Comparison of ENCODE assay signal across 17 mouse cellular contexts in the genomic region with DNA sequence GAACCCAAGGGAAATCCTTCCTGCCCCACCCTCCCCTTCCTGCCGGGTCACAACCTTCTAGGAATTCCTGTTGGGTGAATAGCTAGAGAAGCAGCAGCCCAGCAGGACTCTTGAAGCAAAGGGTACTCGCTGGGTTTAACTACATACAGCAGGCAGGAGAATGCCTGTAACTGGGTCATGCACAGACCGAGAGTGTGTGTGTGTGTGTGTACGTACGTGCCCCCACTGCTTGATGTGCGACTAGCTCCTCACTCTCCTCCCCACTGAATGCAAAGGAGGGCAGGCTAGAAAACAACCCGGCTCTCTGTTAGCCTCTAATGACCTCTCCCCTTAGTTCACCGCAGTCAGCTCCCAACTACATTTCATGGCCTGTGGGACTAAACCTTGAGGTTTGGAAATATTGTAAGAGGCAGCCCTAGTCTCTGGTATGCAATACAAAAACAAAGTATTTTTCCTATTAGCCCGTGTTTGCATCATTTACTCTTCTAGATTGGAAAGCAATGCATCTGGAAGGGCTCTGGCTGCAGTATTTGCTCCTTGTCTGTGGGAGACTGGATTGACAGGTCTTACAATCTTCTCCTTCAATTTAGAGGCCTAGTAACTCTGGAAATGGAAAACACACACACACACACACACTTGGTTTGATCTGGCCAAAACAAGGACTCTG. TPM values are rescaled to one million over a fixed set of nuclear protein-coding genes. Genes with fewer than 3 reads are reported as not detected.
DNase-seq lines count a peak whose midpoint lies in the region; ATAC-seq and TF ChIP-seq lines count a peak whose summit lies in the region.
"Had no signal": no experiment of that assay in that cellular context is flagged by ENCODE, and none has a peak within 500 bp of the region (broad histone marks: within the 10 kb centered on the region; RNA-seq: fewer than 3 reads in every experiment).

No protein-coding gene starts in this region.

- 51% methylated on average over 9 of the region's 9 CpGs for WGBS in heart, adult 2 months
- 77% methylated on average over 9 of the region's 9 CpGs for WGBS in kidney, postnatal 0 days
- WGBS in kidney, embryonic 14.5 days: 87% methylated on average over 9 of the region's 9 CpGs
- WGBS in embryonic facial prominence, embryonic 10.5 days: 60% methylated on average over 9 of the region's 9 CpGs
- 81% methylated on average over 9 of the region's 9 CpGs for WGBS in limb, embryonic 12.5 days

- peak; percentile 29 for ATAC-seq in kidney, postnatal 0 days (replicated peaks; ENCODE audit: low FRiP score, low read depth)
- no peak for ATAC-seq in kidney, embryonic 14.5 days (ENCODE audit: low FRiP score, low TSS enrichment)
- no peak for ATAC-seq in limb, embryonic 12.5 days (ENCODE audit: insufficient number of reproducible peaks, insufficient read depth, low FRiP score, low TSS enrichment, low read depth)
- ATAC-seq: forebrain, embryonic 13.5 days had no signal

- peak; percentile 78 for TF ChIP-seq POLR2A in heart, adult 2 months (IDR thresholded peaks at IDR 0.05; ENCODE audit: insufficient read depth, low read depth, low read length)

- TF ChIP-seq CTCF in heart, adult 2 months (IDR thresholded peaks at IDR 0.05): no peak
- no peak for TF ChIP-seq CTCF in kidney, postnatal 0 days (IDR thresholded peaks at IDR 0.05; ENCODE audit: low read depth)

- intact Hi-C loops in heart, adult 2 months (cut with DNase I): no loop called here
- intact Hi-C loops in heart, postnatal 14 days (cut with DNase I): no loop called here

- TF ChIP-seq EP300 in heart, adult 2 months (IDR thresholded peaks at IDR 0.05; ENCODE audit: insufficient read depth, low read depth, low read length): peak; percentile 66; the same call in 1 of the 2 replicates

- H3K4me3 ChIP-seq in heart, adult 2 months: no peak overlapping the region
- no peak overlapping the region for H3K4me3 ChIP-seq in kidney, postnatal 0 days (replicated peaks; ENCODE audit: low read depth, low read length)
- no peak overlapping the region for H3K4me3 ChIP-seq in kidney, embryonic 14.5 days (ENCODE audit: low read length)
- H3K4me3 ChIP-seq in embryonic facial prominence, embryonic 10.5 days: no peak overlapping the region
- no peak overlapping the region for H3K4me3 ChIP-seq in limb, embryonic 12.5 days (replicated peaks)
- H3K4me3 ChIP-seq: forebrain, embryonic 13.5 days; kidney, embryonic 15.5 days; layer of hippocampus, adult 2 months; limb, embryonic 13.5 days; midbrain, embryonic 12.5 days had no signal

- H3K36me3 ChIP-seq in heart, adult 2 months (ENCODE audit: control insufficient read depth, insufficient read depth, low read length): peaks cover 32% of the 10 kb centered on the region
- H3K36me3 ChIP-seq in kidney, postnatal 0 days (ENCODE audit: insufficient read depth, low read length): peaks cover 53% of the 10 kb centered on the region
- peaks cover 56% of the 10 kb centered on the region for H3K36me3 ChIP-seq in kidney, embryonic 14.5 days (ENCODE audit: control insufficient read depth, insufficient read depth, low read length)
- peaks cover 92% of the 10 kb centered on the region for H3K36me3 ChIP-seq in embryonic facial prominence, embryonic 10.5 days (replicated peaks)
- H3K36me3 ChIP-seq in limb, embryonic 12.5 days: peaks cover 89% of the 10 kb centered on the region

- 0 out of 2 replicates have a peak, but pooled peaks cover 1% of the 10 kb centered on the region for H3K79me2 ChIP-seq in heart, adult 2 months (replicated peaks; ENCODE audit: control insufficient read depth, insufficient read depth, low read length)

- no peak overlapping the region for H3K27ac ChIP-seq in heart, adult 2 months
- peak overlapping the region; percentile 31; the same call in 1 of the 2 replicates for H3K27ac ChIP-seq in kidney, postnatal 0 days
- no peak overlapping the region for H3K27ac ChIP-seq in kidney, embryonic 14.5 days (ENCODE audit: low read depth, low read length)
- H3K27ac ChIP-seq in embryonic facial prominence, embryonic 10.5 days (replicated peaks): peak overlapping the region; percentile 74
- peak overlapping the region; percentile 37; the same call in 1 of the 2 replicates for H3K27ac ChIP-seq in limb, embryonic 12.5 days
- H3K27ac ChIP-seq: forebrain, embryonic 13.5 days; kidney, embryonic 15.5 days; layer of hippocampus, adult 2 months; limb, embryonic 13.5 days; midbrain, embryonic 12.5 days had no signal

- H3K9ac ChIP-seq in heart, adult 2 months (ENCODE audit: low read depth, low read length): no peak overlapping the region
- no peak overlapping the region for H3K9ac ChIP-seq in kidney, postnatal 0 days (ENCODE audit: low read depth, low read length)
- H3K9ac ChIP-seq in kidney, embryonic 14.5 days (ENCODE audit: low read depth, low read length): no peak overlapping the region
- no peak overlapping the region for H3K9ac ChIP-seq in limb, embryonic 12.5 days (replicated peaks)
- H3K9ac ChIP-seq: forebrain, embryonic 13.5 days; kidney, embryonic 15.5 days; limb, embryonic 13.5 days; midbrain, embryonic 12.5 days had no signal

- no peak for DNase-seq in heart, adult 2 months
- no peak for DNase-seq in heart, postnatal 14 days
- no peak for DNase-seq in kidney, postnatal 0 days (ENCODE audit: low spot score)
- DNase-seq in embryonic facial prominence, embryonic 10.5 days (ENCODE audit: low spot score): no peak
- no peak for DNase-seq in spleen, adult 18-20 months
- DNase-seq in layer of hippocampus, adult 11-12 months (ENCODE audit: low spot score): no peak
- DNase-seq: adrenal gland, postnatal 36 days; cerebellum, postnatal 14 days; lung, postnatal 36 days; right cerebral cortex, adult 18-20 months had no signal

- H3K4me2 ChIP-seq in kidney, postnatal 0 days (ENCODE audit: low read length): no peak overlapping the region
- no peak overlapping the region for H3K4me2 ChIP-seq in kidney, embryonic 14.5 days (replicated peaks; ENCODE audit: low read depth, low read length)
- H3K4me2 ChIP-seq in limb, embryonic 12.5 days: no peak overlapping the region
- H3K4me2 ChIP-seq: forebrain, embryonic 13.5 days; kidney, embryonic 15.5 days; limb, embryonic 13.5 days; midbrain, embryonic 12.5 days had no signal

- H3K9me3 ChIP-seq in kidney, postnatal 0 days (replicated peaks; ENCODE audit: low read length): no peaks in the 10 kb centered on the region
- H3K9me3 ChIP-seq in kidney, embryonic 14.5 days (ENCODE audit: control insufficient read depth, low read length): no peaks in the 10 kb centered on the region
- H3K9me3 ChIP-seq in embryonic facial prominence, embryonic 10.5 days: no peaks in the 10 kb centered on the region
- H3K9me3 ChIP-seq in limb, embryonic 12.5 days: no peaks in the 10 kb centered on the region
- H3K9me3 ChIP-seq: forebrain, embryonic 13.5 days; kidney, embryonic 15.5 days; limb, embryonic 13.5 days; midbrain, embryonic 12.5 days had no signal

- H3K27me3 ChIP-seq in heart, adult 2 months (ENCODE audit: control insufficient read depth, insufficient read depth, low read length): no peaks in the 10 kb centered on the region
- H3K27me3 ChIP-seq in kidney, postnatal 0 days (ENCODE audit: insufficient read depth, low read length): no peaks in the 10 kb centered on the region
- no peaks in the 10 kb centered on the region for H3K27me3 ChIP-seq in kidney, embryonic 14.5 days (ENCODE audit: control insufficient read depth, insufficient read depth, low read length)
- no peaks in the 10 kb centered on the region for H3K27me3 ChIP-seq in embryonic facial prominence, embryonic 10.5 days (replicated peaks; ENCODE audit: low read depth, poor library complexity, severe bottlenecking)
- no peaks in the 10 kb centered on the region for H3K27me3 ChIP-seq in limb, embryonic 12.5 days
- H3K27me3 ChIP-seq: forebrain, embryonic 13.5 days; kidney, embryonic 15.5 days; limb, embryonic 13.5 days; midbrain, embryonic 12.5 days had no signal

- peaks cover 5% of the 10 kb centered on the region for H3K4me1 ChIP-seq in heart, adult 2 months (ENCODE audit: control insufficient read depth, insufficient read depth, low read length)
- H3K4me1 ChIP-seq in kidney, postnatal 0 days (replicated peaks; ENCODE audit: insufficient read depth, low read length): peaks cover 18% of the 10 kb centered on the region
- peaks cover 17% of the 10 kb centered on the region for H3K4me1 ChIP-seq in kidney, embryonic 14.5 days (ENCODE audit: control insufficient read depth, insufficient read depth, low read length)
- H3K4me1 ChIP-seq in embryonic facial prominence, embryonic 10.5 days: peaks cover 49% of the 10 kb centered on the region
- H3K4me1 ChIP-seq in limb, embryonic 12.5 days (replicated peaks): peaks cover 27% of the 10 kb centered on the region

RNA-seq across cellular contexts. Expression of a gene that starts 6.0 kb away (rescaled TPM):
- total RNA-seq in heart, adult 2 months (2021): 1,000 to 10,000 TPM; 4,382 to 5,412 TPM
- polyA plus RNA-seq in heart, adult 2 months (2012; rRNA removed): 4,929 and 5,477 TPM in 2 replicates
- 1,000 to 10,000 TPM; 4,839 to 4,843 TPM for total RNA-seq in heart, postnatal 14 days (2021)
- polyA plus RNA-seq in kidney, postnatal 0 days (2015; fragmentation: Nextera tagmentation; extraction: Ambion mirVana): 835 and 864 TPM in 2 replicates
- polyA plus RNA-seq in kidney, embryonic 14.5 days (2014; fragmentation: Nextera tagmentation; extraction: Ambion mirVana): 535 and 564 TPM in 2 replicates
- 543 and 574 TPM in 2 replicates for polyA plus RNA-seq in embryonic facial prominence, embryonic 10.5 days (2016; fragmentation: Nextera tagmentation; extraction: Ambion mirVana)
- polyA plus RNA-seq in limb, embryonic 12.5 days (2016; fragmentation: Nextera tagmentation; extraction: Ambion mirVana): 484 and 487 TPM in 2 replicates

RNA-seq across cellular contexts. Expression of a gene that starts 53.1 kb away (rescaled TPM):
- 1 to 10 TPM; 7.1 to 8.8 TPM for total RNA-seq in heart, adult 2 months (2021)
- polyA plus RNA-seq in heart, adult 2 months (2012; rRNA removed): 3.2 and 5.7 TPM in 2 replicates
- 10 to 100 TPM; 12.0 to 12.4 TPM for total RNA-seq in heart, postnatal 14 days (2021)
- 5.4 and 6.3 TPM in 2 replicates for polyA plus RNA-seq in kidney, postnatal 0 days (2015; fragmentation: Nextera tagmentation; extraction: Ambion mirVana)
- 7.4 and 9.0 TPM in 2 replicates for polyA plus RNA-seq in kidney, embryonic 14.5 days (2014; fragmentation: Nextera tagmentation; extraction: Ambion mirVana)
- 3.0 and 4.1 TPM in 2 replicates for polyA plus RNA-seq in embryonic facial prominence, embryonic 10.5 days (2016; fragmentation: Nextera tagmentation; extraction: Ambion mirVana)
- 4.9 and 6.6 TPM in 2 replicates for polyA plus RNA-seq in limb, embryonic 12.5 days (2016; fragmentation: Nextera tagmentation; extraction: Ambion mirVana)

RNA-seq across cellular contexts. Expression of a gene that starts 53.5 kb away (rescaled TPM):
- 10 to 100 TPM; 12.2 to 13.6 TPM for total RNA-seq in heart, adult 2 months (2021)
- polyA plus RNA-seq in heart, adult 2 months (2012; rRNA removed): 4.7 and 10.6 TPM in 2 replicates
- 10 to 100 TPM; 11.4 to 13.0 TPM for total RNA-seq in heart, postnatal 14 days (2021)
- polyA plus RNA-seq in kidney, postnatal 0 days (2015; fragmentation: Nextera tagmentation; extraction: Ambion mirVana): 34.7 and 37.4 TPM in 2 replicates
- 28.8 and 30.9 TPM in 2 replicates for polyA plus RNA-seq in kidney, embryonic 14.5 days (2014; fragmentation: Nextera tagmentation; extraction: Ambion mirVana)
- polyA plus RNA-seq in embryonic facial prominence, embryonic 10.5 days (2016; fragmentation: Nextera tagmentation; extraction: Ambion mirVana): 20.2 and 25.1 TPM in 2 replicates
- 26.5 and 29.6 TPM in 2 replicates for polyA plus RNA-seq in limb, embryonic 12.5 days (2016; fragmentation: Nextera tagmentation; extraction: Ambion mirVana)

Comparison
In these comparisons a context has a peak if more than half of its experiments do, and no peak if none do; other contexts are left out.
1. H3K27ac ChIP-seq: peak in kidney, postnatal 0 days (single experiment), embryonic facial prominence, embryonic 10.5 days (single experiment) and limb, embryonic 12.5 days (single experiment); none in heart, adult 2 months (single experiment) and kidney, embryonic 14.5 days (single experiment).